Mouse (Mus musculus) inflammation-experienced regulatory T-cells, adult 6 months (primary cell): ENCODE measurements around the gene Sfi1. TPM values are rescaled to one million over a fixed set of nuclear protein-coding genes. Genes with fewer than 3 reads are reported as not detected.
"Not testable (repeated sequence)": the region's sequence is repeated elsewhere in the genome, so short reads cannot be mapped to it uniquely, and the experiment has no call there.

Experiments
- ATAC-seq: one replicate; pipeline ENCODE4 v1.8.0; 2017
- polyA plus RNA-seq, 3 experiments: library from polyadenylated mRNA; unstranded; fragments of 100-300 nt; shearing (Covaris generic); gene quantifications; one replicate each; pipeline ENCODE4 v1.2.1; 2017

Sfi1 gene
- polyA plus RNA-seq, 3 experiments from 2014 or later = 25.9 to 49.0 (median 44.6) TPM

GRCm38 (mm10) chr11:3103619-3104164, 89.6 kb downstream of the Sfi1 start:
- no peak for ATAC-seq

- not testable (repeated sequence) for ATAC-seq
Measured at GRCm38 (mm10) chr11:3102626-3103025, 90.6 kb downstream of the Sfi1 start.

- ATAC-seq = no peak
Measured at GRCm38 (mm10) chr11:3101875-3102494, 91.3 kb downstream of the Sfi1 start.

- ATAC-seq = no peak
Measured at GRCm38 (mm10) chr11:3101072-3101874, 92.0 kb downstream of the Sfi1 start.

- ATAC-seq = not testable (repeated sequence)
Measured at GRCm38 (mm10) chr11:3100066-3100645, 93.1 kb downstream of the Sfi1 start.

Other genes with a start within 250 kb of the Sfi1 start
- 10 to 100 TPM; 57.1 to 81.6 (median 75.7) TPM for gene Eif4enif1, start 8.9 kb upstream of the Sfi1 start, polyA plus RNA-seq
- gene Drg1, start 73.0 kb upstream of the Sfi1 start, polyA plus RNA-seq = 100 to 1,000 TPM; 162 to 177 (median 172) TPM
- gene Patz1, start 95.4 kb upstream of the Sfi1 start, polyA plus RNA-seq = 10 to 100 TPM; 15.5 to 19.6 (median 16.0) TPM
- gene Pik3ip1, start 136.9 kb upstream of the Sfi1 start, polyA plus RNA-seq = 10 to 100 TPM; 11.5 to 59.1 (median 35.3) TPM
- 10 to 100 TPM; 84.8 to 90.3 (median 87.8) TPM for gene Limk2, start 215.7 kb upstream of the Sfi1 start, polyA plus RNA-seq